9 mouse cellular contexts compared by ENCODE assay signal in the genomic region with DNA sequence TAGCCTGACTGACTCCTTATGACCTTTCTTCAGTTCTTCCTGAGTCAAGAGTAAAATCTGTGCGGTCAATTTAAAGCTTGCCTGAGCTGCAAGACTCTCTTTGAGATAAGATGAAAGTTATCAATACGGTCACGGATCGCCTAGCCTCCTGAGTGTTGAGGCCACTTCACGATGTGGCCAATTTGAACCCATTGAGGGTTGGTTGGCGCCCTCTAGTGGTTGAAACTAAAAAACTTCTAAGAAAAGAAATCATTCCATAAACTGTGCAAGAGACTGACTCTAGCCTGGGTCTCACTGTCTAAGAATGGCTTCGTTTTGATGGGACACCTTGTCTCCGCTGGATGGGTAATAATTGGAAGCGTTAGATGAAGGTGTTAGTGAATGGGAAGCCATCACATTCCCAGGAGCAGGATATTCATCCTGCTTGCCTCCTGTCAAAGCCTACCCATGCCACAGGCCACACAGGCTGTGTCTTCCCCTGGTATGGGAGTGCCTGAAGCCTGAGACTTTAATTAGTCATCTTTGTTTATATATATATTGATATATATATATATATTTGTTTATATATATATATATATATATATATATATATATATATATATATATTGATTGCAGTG. TPM values are rescaled to one million over a fixed set of nuclear protein-coding genes. Genes with fewer than 3 reads are reported as not detected.
A peak's percentile ranks its signal among the peaks of the same experiment; 100 is the strongest.
DNase-seq lines count a peak whose midpoint lies in the region; ATAC-seq and TF ChIP-seq lines count a peak whose summit lies in the region.
"Had no signal": no experiment of that assay in that cellular context is flagged by ENCODE, and none has a peak within 500 bp of the region (broad histone marks: within the 10 kb centered on the region; RNA-seq: fewer than 3 reads in every experiment).

No protein-coding gene starts in this region.

- no peak for TF ChIP-seq CTCF in thymus, adult 2 months (IDR thresholded peaks at IDR 0.05; ENCODE audit: borderline replicate concordance, control insufficient read depth, extremely low read depth, insufficient read depth, low read length, poor library complexity)

- no peak overlapping the region for H3K27ac ChIP-seq in thymus, adult 2 months (ENCODE audit: control insufficient read depth, insufficient read depth, low read length)
- H3K27ac ChIP-seq in embryonic facial prominence, embryonic 10.5 days (replicated peaks): no peak overlapping the region

- no peak overlapping the region for H3K4me3 ChIP-seq in thymus, adult 2 months (ENCODE audit: control insufficient read depth, insufficient read depth, low read length)
- no peak overlapping the region for H3K4me3 ChIP-seq in embryonic facial prominence, embryonic 10.5 days

- no peaks in the 10 kb centered on the region for H3K9me3 ChIP-seq in embryonic facial prominence, embryonic 10.5 days

- H3K36me3 ChIP-seq in thymus, adult 2 months (ENCODE audit: control insufficient read depth, insufficient read depth, low read length): no peaks in the 10 kb centered on the region
- H3K36me3 ChIP-seq in embryonic facial prominence, embryonic 10.5 days (replicated peaks): no peaks in the 10 kb centered on the region

- no peak for DNase-seq in cerebellum, adult 11-12 months
- peak; percentile 11 for DNase-seq in thymus, adult 2 months
- DNase-seq in thymus, adult 18-20 months: no peak
- peak; percentile 49 for DNase-seq in embryonic facial prominence, embryonic 10.5 days (ENCODE audit: low spot score)
- DNase-seq in lung, postnatal 36 days: peak; percentile 71
- no peak for DNase-seq in right cerebral cortex, postnatal 10 days (ENCODE audit: low spot score in 2 of 2)

- 13% methylated on average over 9 of the region's 9 CpGs for WGBS in thymus, adult 2 months
- 11% methylated on average over 9 of the region's 9 CpGs for WGBS in embryonic facial prominence, embryonic 10.5 days

- H3K4me1 ChIP-seq in thymus, adult 2 months (replicated peaks; ENCODE audit: control insufficient read depth, insufficient read depth, low read length): no peaks in the 10 kb centered on the region
- H3K4me1 ChIP-seq in embryonic facial prominence, embryonic 10.5 days: no peaks in the 10 kb centered on the region

- peak; percentile 57; the same call in 1 of the 2 replicates for ATAC-seq in cerebellum, adult (ENCODE audit: insufficient number of reproducible peaks, low FRiP score, low TSS enrichment)
- peak; percentile 72 to 73 for ATAC-seq in hematopoietic stem cell, adult 5-6 weeks (replicated peaks in 1 of 2; ENCODE audit: insufficient read depth in 1 of 2, low FRiP score in 2 of 2, low TSS enrichment in 1 of 2, low read depth in 1 of 2, poor library complexity in 2 of 2, severe bottlenecking in 2 of 2)

- TF ChIP-seq POLR2A in thymus, adult 2 months (IDR thresholded peaks at IDR 0.05; ENCODE audit: control insufficient read depth, extremely low read depth, insufficient read depth, low read length, poor library complexity): no peak

- H3K27me3 ChIP-seq in thymus, adult 2 months (ENCODE audit: control insufficient read depth, insufficient read depth, low read length): no peaks in the 10 kb centered on the region
- peaks cover 63% of the 10 kb centered on the region for H3K27me3 ChIP-seq in embryonic facial prominence, embryonic 10.5 days (replicated peaks; ENCODE audit: low read depth, poor library complexity, severe bottlenecking)

RNA-seq across cellular contexts. Expression of a gene that starts 11.4 kb away (rescaled TPM):
- not detected in 2 replicates for polyA plus RNA-seq in thymus, adult 2 months (2012; rRNA removed)
- polyA plus RNA-seq in embryonic facial prominence, embryonic 10.5 days (2016; fragmentation: Nextera tagmentation; extraction: Ambion mirVana): 0.36 and 0.64 TPM in 2 replicates
- total RNA-seq in hematopoietic stem cell, adult 5-6 weeks (2017): not detected in 2 replicates
- total RNA-seq: left cerebral cortex, adult 18-20 months had no signal

Comparison
In these comparisons a context has a peak if more than half of its experiments do, and no peak if none do; other contexts are left out.
1. DNase-seq: peak in thymus, adult 2 months (single experiment), embryonic facial prominence, embryonic 10.5 days (single experiment) and lung, postnatal 36 days (single experiment); none in cerebellum, adult 11-12 months (single experiment), thymus, adult 18-20 months (0 of 2) and right cerebral cortex, postnatal 10 days (0 of 2).